Mouse (Mus musculus): ENCODE results near the gene Madcam1.

Madcam1 gene

GRCm38 (mm10) chr10:79709307-79709706 is 44.9 kb downstream of the Madcam1 start:
- no peak for DNase-seq (ENCODE audit: low spot score)

DNA sequence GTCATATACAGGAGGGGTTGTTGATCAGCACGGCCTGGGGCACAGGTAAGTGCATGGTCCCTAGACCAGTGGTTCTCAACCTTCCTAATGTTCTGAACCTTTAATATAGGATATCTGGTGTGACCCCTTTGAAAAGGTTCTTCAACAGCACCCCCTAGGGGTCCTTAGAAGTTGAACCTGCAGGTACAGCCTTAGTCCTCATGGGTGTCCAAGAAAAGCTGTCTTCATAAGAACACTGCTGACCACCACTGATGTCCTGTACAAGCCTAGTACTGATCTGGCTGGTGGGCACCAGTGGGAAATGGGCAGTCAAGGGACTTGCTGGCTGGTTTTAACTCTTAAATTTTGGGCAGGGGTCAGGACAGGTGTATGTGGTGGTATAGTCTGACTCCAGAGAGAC is 47.7 kb downstream of the Madcam1 start:
- DNase-seq (ENCODE audit: low spot score), result no peak

DNA sequence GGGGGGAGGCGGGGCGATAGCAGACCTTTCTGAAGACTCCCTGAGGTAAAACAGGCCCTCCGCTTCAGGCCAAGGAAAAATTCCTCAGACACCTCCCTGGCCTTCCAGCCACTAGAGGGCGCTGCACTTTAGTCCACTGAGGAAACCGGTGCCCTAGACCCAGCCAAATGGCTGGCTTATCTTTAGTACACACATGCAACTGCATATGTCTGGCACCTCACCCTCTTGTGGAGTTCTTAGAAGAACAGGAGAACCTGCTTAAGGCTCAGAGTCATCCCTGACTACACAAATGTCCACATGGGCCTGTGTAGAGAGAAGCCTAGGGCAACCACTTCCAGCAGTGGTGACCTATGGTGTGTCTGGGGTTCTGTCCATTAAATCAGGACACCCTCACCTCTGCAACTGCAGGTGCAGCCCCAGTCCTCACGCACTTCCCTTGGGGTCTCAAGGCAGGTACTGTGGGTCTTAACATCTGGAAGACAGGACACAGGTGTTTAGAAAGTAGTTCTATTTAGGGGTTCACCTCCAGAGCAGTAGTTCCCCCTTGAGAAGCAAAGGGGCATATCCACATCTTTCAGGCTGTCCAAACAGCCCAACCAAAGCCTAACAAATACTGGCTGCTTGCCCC is 48.3 kb downstream of the Madcam1 start:
- DNase-seq (ENCODE audit: low spot score), result peak; percentile 88

GRCm38 (mm10) chr10:79713163-79713562 is 48.8 kb downstream of the Madcam1 start:
- DNase-seq (ENCODE audit: low spot score), result no peak

DNA sequence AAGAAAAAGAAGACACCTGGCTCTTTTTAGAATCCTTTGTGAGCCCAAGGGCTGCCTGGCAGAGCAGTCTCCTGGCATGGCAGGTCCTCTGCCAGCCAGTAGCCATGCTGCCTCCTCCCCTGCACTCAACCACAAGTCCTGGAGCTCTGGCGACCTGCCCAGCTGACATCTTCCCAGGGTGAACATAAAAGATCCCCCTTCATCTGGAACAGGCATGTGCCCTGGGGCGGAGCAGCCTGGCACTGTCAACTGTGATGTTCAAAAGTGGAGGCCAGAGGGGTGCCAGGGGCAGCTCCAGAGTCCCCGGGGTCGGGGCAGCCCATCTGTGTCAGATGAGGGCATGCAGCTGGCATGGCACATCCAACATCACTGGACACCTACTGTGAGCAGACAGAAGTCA is 50.6 kb downstream of the Madcam1 start:
- no peak for DNase-seq (ENCODE audit: low spot score)

GRCm38 (mm10) chr10:79716254-79716987 is 52.1 kb downstream of the Madcam1 start, which contains the start of gene Hcn2:
Gene Hcn2, plus strand, starts transcription at chr10:79716634.
- DNase-seq (ENCODE audit: low spot score), result no peak

GRCm38 (mm10) chr10:79716988-79717355 is 52.6 kb downstream of the Madcam1 start:
- no peak for DNase-seq (ENCODE audit: low spot score)

- DNase-seq (ENCODE audit: low spot score), result peak; percentile 90
These were observed 53.4 kb downstream of the Madcam1 start for GRCm38 (mm10) chr10:79717640-79718357.

Measured in embryo, embryonic 10 days (tissue).